Mouse (Mus musculus) mammary gland, adult 2 months (tissue): Measurements from ENCODE around the gene Ddb1. TPM values are rescaled to one million over a fixed set of nuclear protein-coding genes. Genes with fewer than 3 reads are reported as not detected.

ENCODE experiments used
- polyA plus RNA-seq: library from polyadenylated mRNA; depleted of rRNA; stranded (reverse); fragments of >200 nt; gene quantifications from 2 replicates; pipeline ENCODE4 v1.2.3, GENCODE M21; 2012; ENCODE audit warnings: low replicate concordance; rRNA removed

The Ddb1 gene
- polyA plus RNA-seq: 85.3 and 152 TPM in 2 replicates

GRCm38 (mm10) chr19:10605293-10605900 is at the start of gene Ddb1, which contains the start of gene Tkfc:
Ddb1 (plus strand) TSS chr19:10605327.
Tkfc (minus strand) TSS chr19:10605654.

GRCm38 (mm10) chr19:10555624-10556510 is 49.3 kb upstream of the Ddb1 start, which contains the start of gene Tmem216:
Tmem216 (minus strand) TSS chr19:10556238.

DNA sequence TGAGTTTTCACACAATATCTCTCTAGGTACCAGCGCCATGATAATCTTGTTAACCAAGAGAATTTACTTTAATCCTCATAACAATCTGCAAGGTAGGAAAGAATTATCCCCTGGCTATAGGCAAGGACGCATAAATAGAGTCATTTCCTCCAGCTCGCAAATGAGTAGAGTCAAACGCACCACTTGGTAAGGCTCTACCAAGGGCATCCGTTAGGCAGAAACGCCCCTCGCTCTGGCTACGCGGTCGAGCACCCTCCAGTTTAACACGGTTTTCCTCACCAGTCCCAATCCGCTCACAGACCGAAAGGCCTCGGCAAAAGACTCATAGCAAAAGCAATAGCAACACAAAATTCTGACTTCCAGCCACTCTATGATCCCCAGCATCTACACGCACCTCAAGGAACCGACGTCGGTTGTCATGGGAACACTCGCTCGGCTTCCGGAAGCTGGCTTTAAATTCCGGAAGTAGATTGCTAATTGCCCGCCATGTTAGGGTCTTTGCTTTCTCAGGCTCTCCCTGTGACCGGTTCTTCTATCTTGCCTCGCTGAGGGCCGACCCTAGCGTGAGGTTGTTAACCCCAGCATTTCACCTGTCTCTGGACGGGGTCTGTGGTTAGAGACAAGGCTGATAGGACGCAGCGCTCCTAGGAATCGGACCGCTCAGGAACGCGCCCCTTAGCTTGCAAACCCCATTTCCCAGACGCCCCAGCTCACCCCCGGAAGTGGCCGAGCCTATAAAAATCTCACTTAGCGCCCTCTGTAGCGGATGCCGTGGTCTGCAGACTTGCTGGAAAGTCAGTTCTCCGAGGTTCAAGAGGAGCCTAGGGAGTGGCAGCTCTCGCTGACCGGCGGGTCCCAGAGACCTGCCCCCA is 28.2 kb upstream of the Ddb1 start, which contains the start of the genes Cyb561a3 and Tmem138:
Gene Cyb561a3, plus strand, starts transcription at position 483 of the 872 bp plus-strand sequence.
Gene Tmem138, minus strand, starts transcription at position 673 of the 872 bp plus-strand sequence.

GRCm38 (mm10) chr19:10634106-10634871 is 29.2 kb downstream of the Ddb1 start, which contains the start of gene Vwce:
Vwce (plus strand) TSS chr19:10634213.

DNA sequence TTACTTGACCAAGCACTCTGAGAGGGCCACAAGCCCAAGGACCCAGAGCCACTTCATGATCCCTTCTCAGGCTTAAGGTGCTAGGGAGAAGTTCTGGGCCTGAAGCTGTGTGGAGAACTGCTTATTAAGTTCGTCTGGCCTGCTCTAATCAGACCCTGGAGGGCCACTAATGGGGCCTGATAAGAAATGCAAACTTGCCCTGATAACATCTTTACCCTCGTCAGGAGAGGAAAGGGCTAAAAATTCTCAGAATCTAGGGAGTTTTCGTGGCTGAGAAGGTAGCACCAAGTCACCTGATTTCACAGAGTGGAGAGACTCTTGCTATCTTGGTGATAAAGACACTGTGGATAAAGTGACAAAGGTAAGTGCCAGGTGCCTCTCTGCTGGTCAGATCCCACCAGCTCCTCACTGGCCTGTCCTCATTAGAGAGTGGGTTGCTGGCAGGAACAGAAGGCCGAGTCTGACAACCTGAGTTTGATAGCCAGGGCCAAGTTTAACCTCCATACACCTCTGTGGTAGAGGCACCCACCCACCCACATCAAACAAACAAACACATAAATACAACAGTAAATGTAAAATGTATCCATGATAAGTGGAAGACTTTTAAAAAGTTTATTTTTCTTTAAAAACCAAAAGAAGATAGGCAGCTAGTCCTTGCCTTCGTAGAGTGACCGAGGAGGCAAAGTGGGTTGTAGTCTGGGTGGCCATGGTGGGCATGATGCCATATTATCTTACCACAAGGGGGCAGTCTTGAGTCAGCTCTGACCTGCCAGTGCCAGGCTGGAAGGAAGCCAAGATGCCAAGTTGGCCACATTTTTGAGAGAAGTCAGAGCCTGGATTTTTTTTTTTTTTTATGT is 73.0 kb downstream of the Ddb1 start, which contains the start of gene Pga5:
Gene Pga5, minus strand, starts transcription at position 157 of the 857 bp plus-strand sequence.

Other genes with a start within 250 kb of the Ddb1 start
- gene Syt7, start 216.2 kb upstream of the Ddb1 start, polyA plus RNA-seq: 3.6 and 3.8 TPM in 2 replicates
- 0.63 and 1.8 TPM in 2 replicates for gene Lrrc10b, start 147.9 kb upstream of the Ddb1 start, polyA plus RNA-seq
- 0.22 and 0.73 TPM in 2 replicates for gene Ppp1r32, start 122.4 kb upstream of the Ddb1 start, polyA plus RNA-seq
- 34.0 and 45.2 TPM in 2 replicates for gene Cpsf7, start 80.1 kb upstream of the Ddb1 start, polyA plus RNA-seq
- 16.4 and 43.7 TPM in 2 replicates for gene Sdhaf2, start 79.2 kb upstream of the Ddb1 start, polyA plus RNA-seq
- gene Tmem216, start 49.1 kb upstream of the Ddb1 start, polyA plus RNA-seq: 21.1 and 55.6 TPM in 2 replicates
- gene Cyb561a3, start 28.2 kb upstream of the Ddb1 start, polyA plus RNA-seq: 92.5 and 94.4 TPM in 2 replicates
- gene Tmem138, start 28.0 kb upstream of the Ddb1 start, polyA plus RNA-seq: 8.3 and 17.2 TPM in 2 replicates
- gene Tkfc, start 327 bp downstream of the Ddb1 start, polyA plus RNA-seq: 12.8 and 15.2 TPM in 2 replicates
- gene Vwce, start 28.9 kb downstream of the Ddb1 start, polyA plus RNA-seq: 0.14 and 0.24 TPM in 2 replicates
- gene Pga5, start 72.7 kb downstream of the Ddb1 start, polyA plus RNA-seq: not detected in 2 replicates
- gene Vps37c, start 83.4 kb downstream of the Ddb1 start, polyA plus RNA-seq: 32.3 and 38.6 TPM in 2 replicates
- gene Cd5, start 133.7 kb downstream of the Ddb1 start, polyA plus RNA-seq: 23.5 and 40.4 TPM in 2 replicates
- 28.7 and 46.6 TPM in 2 replicates for gene Cd6, start 224.7 kb downstream of the Ddb1 start, polyA plus RNA-seq
- gene Slc15a3, start 234.4 kb downstream of the Ddb1 start, polyA plus RNA-seq: 15.3 and 24.6 TPM in 2 replicates